Mouse (Mus musculus) inflammation-experienced regulatory T-cells, adult 6 months (primary cell): ENCODE results near the gene Evpl. TPM values are rescaled to one million over a fixed set of nuclear protein-coding genes. Genes with fewer than 3 reads are reported as not detected.
"Not testable (repeated sequence)": the region's sequence is repeated elsewhere in the genome, so short reads cannot be mapped to it uniquely, and the experiment has no call there.

Source experiments
- ATAC-seq: one replicate; pipeline ENCODE4 v1.8.0; 2017
- polyA plus RNA-seq, 3 experiments: library from polyadenylated mRNA; unstranded; fragments of 100-300 nt; shearing (Covaris generic); gene quantifications; one replicate each; pipeline ENCODE4 v1.2.1; 2017

Evpl gene
- polyA plus RNA-seq: not detected

GRCm38 (mm10) chr11:116237742-116238395 lies at the start of gene Evpl:
Evpl (minus strand) TSS chr11:116238077.
- ATAC-seq: no peak

- no peak for ATAC-seq
Measured at GRCm38 (mm10) chr11:116287351-116287750, 49.5 kb upstream of the Evpl start.

GRCm38 (mm10) chr11:116285770-116286191 lies 47.9 kb upstream of the Evpl start:
- no peak for ATAC-seq

- ATAC-seq: no peak
Measured at GRCm38 (mm10) chr11:116283982-116284381, 46.1 kb upstream of the Evpl start.

- ATAC-seq: no peak
Measured at GRCm38 (mm10) chr11:116282912-116283521, 45.1 kb upstream of the Evpl start.

GRCm38 (mm10) chr11:116282089-116282488 lies 44.2 kb upstream of the Evpl start:
- ATAC-seq: no peak

GRCm38 (mm10) chr11:116281671-116282070 lies 43.8 kb upstream of the Evpl start:
- ATAC-seq: no peak

GRCm38 (mm10) chr11:116280751-116281663 lies 43.1 kb upstream of the Evpl start, which contains the start of gene Galr2:
Galr2 (plus strand) TSS chr11:116280939.
- ATAC-seq: no peak

- ATAC-seq: not testable (repeated sequence)
Measured at GRCm38 (mm10) chr11:116277184-116277583, 39.3 kb upstream of the Evpl start.

- ATAC-seq: peak; percentile 97
Measured at GRCm38 (mm10) chr11:116274045-116274666, 36.3 kb upstream of the Evpl start, which contains the start of gene Srp68. Srp68 (minus strand) TSS chr11:116274217.

- ATAC-seq: peak; percentile 23
Measured at GRCm38 (mm10) chr11:116273469-116274044, 35.7 kb upstream of the Evpl start.

GRCm38 (mm10) chr11:116272589-116273468 lies 35.0 kb upstream of the Evpl start:
- no peak for ATAC-seq

- ATAC-seq: no peak
Measured at GRCm38 (mm10) chr11:116269560-116269959, 31.7 kb upstream of the Evpl start.

GRCm38 (mm10) chr11:116268313-116268712 lies 30.4 kb upstream of the Evpl start:
- ATAC-seq: no peak

- no peak for ATAC-seq
Measured at GRCm38 (mm10) chr11:116267637-116268036, 29.8 kb upstream of the Evpl start.

GRCm38 (mm10) chr11:116265850-116266249 lies 28.0 kb upstream of the Evpl start:
- no peak for ATAC-seq

- peak; percentile 52 for ATAC-seq
Measured at GRCm38 (mm10) chr11:116265352-116265751, 27.5 kb upstream of the Evpl start.

- no peak for ATAC-seq
Measured at GRCm38 (mm10) chr11:116260259-116260658, 22.4 kb upstream of the Evpl start.

- no peak for ATAC-seq
Measured at GRCm38 (mm10) chr11:116259461-116259860, 21.6 kb upstream of the Evpl start.

- ATAC-seq: peak; percentile 55
Measured at GRCm38 (mm10) chr11:116255982-116256675, 18.3 kb upstream of the Evpl start.
